Mouse (Mus musculus) midbrain, postnatal 0 days (tissue): ENCODE measurements at regions not wholly inside any gene's neighbourhood (a gene's known extent, or its start where the extent isn't known, plus 50 kb on each side); places are given as distances from the start of the nearest gene placed in this dataset.
"Not testable (repeated sequence)": the region's sequence is repeated elsewhere in the genome, so short reads cannot be mapped to it uniquely, and the experiment has no call there.

Experiments used
- ATAC-seq: fragments of 200-750 bp; cut with Nextera tagmentation; 2 replicates; pipeline ENCODE4 v1.8.0; 2017; ENCODE audit warnings: moderate number of reproducible peaks, mild to moderate bottlenecking, moderate TSS enrichment, moderate library complexity; ENCODE audit not compliant: low FRiP score
- DNase-seq: peaks from one replicate; pipeline ENCODE4 v3.0.0-alpha.2; 2015; ENCODE audit warnings: low spot score
- H3K27ac ChIP-seq: fragments of 300-500 bp; sonication (generic); 2 replicates; pipeline ENCODE4 v1.5.1; 2014; ENCODE audit warnings: low read depth, mild to moderate bottlenecking, low read length, mixed read lengths
- H3K27me3 ChIP-seq: fragments of 300-500 bp; sonication (generic); 2 replicates; pipeline ENCODE4 v1.6.1; 2014; ENCODE audit warnings: low read length, control low read depth, mixed read lengths; ENCODE audit not compliant: insufficient read depth
- H3K36me3 ChIP-seq: fragments of 300-500 bp; sonication (generic); 2 replicates; pipeline ENCODE4 v1.6.1; 2014; ENCODE audit warnings: low read length, control low read depth, mixed read lengths; ENCODE audit not compliant: insufficient read depth
- H3K4me1 ChIP-seq: fragments of 300-500 bp; sonication (generic); 2 replicates; pipeline ENCODE4 v1.6.1; 2014; ENCODE audit warnings: mild to moderate bottlenecking, control low read depth, antibody characterized with exemption, low read length, mixed read lengths; ENCODE audit not compliant: insufficient read depth
- H3K4me2 ChIP-seq: fragments of 300-500 bp; sonication (generic); 2 replicates; pipeline ENCODE4 v1.6.1; 2014; ENCODE audit warnings: low read depth, mild to moderate bottlenecking, low read length, mixed read lengths; ENCODE audit not compliant: poor library complexity, severe bottlenecking
- H3K4me3 ChIP-seq: fragments of 300-500 bp; sonication (generic); 2 replicates; pipeline ENCODE4 v1.5.1; 2014; ENCODE audit warnings: low read depth, mild to moderate bottlenecking, low read length, moderate library complexity
- H3K9ac ChIP-seq: fragments of 300-500 bp; sonication (generic); replicated peaks from 2 replicates; pipeline ENCODE4 v1.6.1; 2014; ENCODE audit warnings: mild to moderate bottlenecking, low read length, moderate library complexity, mixed read lengths; ENCODE audit not compliant: poor library complexity, severe bottlenecking
- H3K9me3 ChIP-seq: fragments of 300-500 bp; sonication (generic); 2 replicates; pipeline ENCODE4 v1.6.1; 2016; ENCODE audit warnings: low read length, control low read depth
- CTCF ChIP-seq: IDR thresholded peaks from 2 replicates; pipeline ENCODE4 v1.5.1; 2016; ENCODE audit warnings: antibody characterized with exemption, mild to moderate bottlenecking
- WGBS: fragments of 180-500 bp; shearing (Covaris S2); extraction: QIAGEN DNeasy Blood & Tissue Kit; methylation state at CpG from one replicate; pipeline ENCODE4 v1.1.7; 2014; 5-methylcytosine and 5-hydroxymethylcytosine counted together

DNA sequence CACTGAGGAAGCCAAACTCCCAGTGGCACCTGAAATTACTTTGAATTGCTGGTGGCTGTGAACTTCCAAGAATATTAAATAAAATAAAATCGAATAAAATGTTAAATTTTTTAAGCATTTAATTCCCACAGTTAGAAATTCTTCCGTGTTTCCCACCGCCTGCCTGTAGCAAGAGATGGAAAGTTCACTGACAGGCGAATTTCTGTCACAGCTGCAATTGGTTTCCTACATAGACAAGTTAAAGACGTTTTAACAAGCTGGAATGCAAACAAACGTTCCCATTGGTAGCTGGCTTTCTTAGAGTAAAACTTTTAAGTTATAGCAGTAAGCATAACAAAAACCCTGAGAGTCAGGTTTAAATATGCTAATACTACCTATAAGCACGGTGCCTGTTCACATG lies 95.0 kb downstream of the Pou4f1 start:
- WGBS: 75% methylated on average over 7 of the region's 7 CpGs
- DNase-seq: no peak
- TF ChIP-seq CTCF: no peak
- H3K4me2 ChIP-seq: no peak overlapping the region
- ATAC-seq: no peak
- H3K9ac ChIP-seq: no peak overlapping the region
- H3K4me3 ChIP-seq: no peak overlapping the region
- H3K9me3 ChIP-seq: no peaks in the 10 kb centered on the region
- H3K27ac ChIP-seq: no peak overlapping the region
- H3K4me1 ChIP-seq: no peaks in the 10 kb centered on the region
- H3K27me3 ChIP-seq: no peaks in the 10 kb centered on the region
- H3K36me3 ChIP-seq: no peaks in the 10 kb centered on the region

- DNase-seq: peak; percentile 79
- ATAC-seq: peak; percentile 47; the same call in 1 of the 2 replicates
- Histone ChIP-seq H3K27ac (no peak overlapping the region), H3K9ac (no peak overlapping the region), H3K27me3 (no peaks in the 10 kb centered on the region), H3K36me3 (no peaks in the 10 kb centered on the region), H3K4me2 (no peak overlapping the region), H3K4me1 (no peaks in the 10 kb centered on the region), H3K9me3 (no peaks in the 10 kb centered on the region), H3K4me3 (no peak overlapping the region)
- no peak for TF ChIP-seq CTCF
- 67% methylated on average over 1 of the region's 1 CpGs for WGBS
These were observed 111.2 kb downstream of the Pou4f1 start for GRCm38 (mm10) chr14:104356636-104357035.

DNA sequence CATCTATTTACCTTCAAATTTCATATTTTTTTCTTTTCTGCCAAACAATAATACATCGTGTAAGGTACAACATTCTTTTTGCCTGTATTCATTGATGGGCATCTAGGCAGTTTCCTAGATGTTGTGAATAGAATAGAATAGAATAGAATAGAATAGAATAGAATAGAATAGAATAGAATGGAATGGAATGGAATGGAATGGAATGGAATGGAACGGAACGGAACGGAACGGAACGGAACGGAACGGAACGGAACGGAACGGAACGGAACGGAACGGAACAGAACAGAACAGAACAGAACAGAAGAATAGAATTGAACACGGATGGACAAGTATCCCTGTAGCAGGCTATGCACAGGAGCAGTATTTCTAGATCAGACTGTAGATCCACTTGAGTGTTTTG lies 131.0 kb downstream of the Pou4f1 start:
- H3K36me3 ChIP-seq, ATAC-seq, H3K4me1 ChIP-seq, H3K27me3 ChIP-seq, H3K9ac ChIP-seq, H3K4me2 ChIP-seq, H3K4me3 ChIP-seq, H3K9me3 ChIP-seq, H3K27ac ChIP-seq, DNase-seq: not testable (repeated sequence)
- 96% methylated on average over 15 of the region's 15 CpGs for WGBS

GRCm38 (mm10) chr14:104326089-104326488 lies 141.7 kb downstream of the Pou4f1 start:
- Histone ChIP-seq H3K36me3 (no peaks in the 10 kb centered on the region), H3K9me3 (no peaks in the 10 kb centered on the region), H3K27ac (no peak overlapping the region), H3K4me1 (no peaks in the 10 kb centered on the region), H3K27me3 (no peaks in the 10 kb centered on the region; the same call in 1 of the 2 replicates), H3K4me2 (peak overlapping the region; percentile 12; the same call in 1 of the 2 replicates), H3K4me3 (no peak overlapping the region), H3K9ac (no peak overlapping the region)
- ATAC-seq (no peak), DNase-seq (peak; percentile 3)
- 40% methylated on average over 10 of the region's 10 CpGs for WGBS
- no peak for TF ChIP-seq CTCF

GRCm38 (mm10) chr14:104300141-104300540 lies 167.7 kb downstream of the Pou4f1 start:
- H3K4me1 ChIP-seq: no peaks in the 10 kb centered on the region
- H3K9ac ChIP-seq: no peak overlapping the region
- no peak overlapping the region for H3K27ac ChIP-seq
- WGBS: 44% methylated on average over 5 of the region's 5 CpGs
- no peaks in the 10 kb centered on the region for H3K36me3 ChIP-seq
- ATAC-seq (no peak), DNase-seq (no peak)
- no peaks in the 10 kb centered on the region for H3K9me3 ChIP-seq
- H3K4me3 ChIP-seq: no peak overlapping the region
- no peak overlapping the region for H3K4me2 ChIP-seq
- H3K27me3 ChIP-seq: no peaks in the 10 kb centered on the region
- no peak for TF ChIP-seq CTCF

DNA sequence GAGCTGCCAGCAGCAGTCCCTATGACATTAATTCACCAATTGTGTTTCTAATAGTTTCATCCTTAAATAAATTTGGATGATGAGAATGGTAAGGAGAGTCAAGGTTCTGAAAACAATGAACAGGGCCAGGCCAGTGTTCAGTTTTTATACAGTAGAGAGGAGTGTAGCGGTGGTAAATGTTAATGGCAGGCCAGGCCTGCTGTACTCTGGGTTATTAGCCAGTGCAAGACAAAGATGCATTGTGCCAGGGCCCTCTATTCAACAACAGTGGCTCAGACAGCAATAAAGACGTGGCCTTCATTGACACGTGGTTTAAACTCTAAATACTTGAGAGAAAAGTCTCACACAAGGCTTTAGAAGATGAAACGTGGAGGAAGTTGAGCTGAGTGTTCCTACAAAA lies 169.5 kb downstream of the Pou4f1 start:
- WGBS: 13% methylated on average over 4 of the region's 4 CpGs
- no peak for TF ChIP-seq CTCF
- H3K4me2 ChIP-seq: no peak overlapping the region
- DNase-seq: no peak
- 0 out of 2 replicates have a peak, but pooled peaks have one; percentile 34 for ATAC-seq
- no peaks in the 10 kb centered on the region for H3K36me3 ChIP-seq
- H3K27ac ChIP-seq: no peak overlapping the region
- no peaks in the 10 kb centered on the region for H3K27me3 ChIP-seq
- no peaks in the 10 kb centered on the region for H3K4me1 ChIP-seq
- no peak overlapping the region for H3K9ac ChIP-seq
- no peak overlapping the region for H3K4me3 ChIP-seq
- no peaks in the 10 kb centered on the region for H3K9me3 ChIP-seq
